ENCODE assay signal across 14 mouse cellular contexts in the genomic region with DNA sequence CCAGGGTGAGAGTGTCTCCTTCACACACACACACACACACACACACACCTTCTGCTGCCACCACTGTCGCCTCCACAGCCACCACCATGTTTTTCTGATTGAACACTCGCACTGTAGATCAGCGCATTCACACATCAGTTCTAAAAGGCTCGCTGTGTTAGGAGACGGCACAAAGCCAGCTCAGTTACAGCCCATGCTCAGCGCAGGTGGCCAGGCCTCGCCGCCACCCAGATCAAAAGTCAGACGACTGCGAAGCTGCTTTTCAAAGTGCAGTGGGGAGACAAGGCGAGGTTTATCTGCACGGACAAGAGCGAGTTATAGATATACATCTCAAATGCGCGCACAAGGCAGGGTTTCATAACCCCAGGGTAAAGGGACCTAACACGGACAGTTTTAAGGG.
DNase-seq lines count a peak whose midpoint lies in the region; ATAC-seq lines count a peak whose summit lies in the region.
"Had no signal": no experiment of that assay in that cellular context is flagged by ENCODE, and none has a peak within 500 bp of the region (broad histone marks: within the 10 kb centered on the region; RNA-seq: fewer than 3 reads in every experiment).

No protein-coding gene starts in this region.

- H3K4me2 ChIP-seq in midbrain, embryonic 16.5 days (ENCODE audit: low read length), result no peak overlapping the region
- no peak overlapping the region for H3K4me2 ChIP-seq in embryonic facial prominence, embryonic 12.5 days (replicated peaks)
- H3K4me2 ChIP-seq: forebrain, embryonic 13.5 days; heart, embryonic 11.5 days; liver, embryonic 11.5 days had no signal

- no peaks in the 10 kb centered on the region for H3K9me3 ChIP-seq in midbrain, embryonic 10.5 days (replicated peaks)
- no peaks in the 10 kb centered on the region for H3K9me3 ChIP-seq in midbrain, embryonic 16.5 days (replicated peaks; ENCODE audit: control insufficient read depth, low read length, poor library complexity, severe bottlenecking)
- H3K9me3 ChIP-seq in embryonic facial prominence, embryonic 12.5 days, result no peaks in the 10 kb centered on the region
- H3K9me3 ChIP-seq: forebrain, embryonic 13.5 days; hindbrain, embryonic 10.5 days had no signal

- H3K4me3 ChIP-seq in midbrain, embryonic 10.5 days, result no peak overlapping the region
- H3K4me3 ChIP-seq in midbrain, embryonic 16.5 days (ENCODE audit: low read depth, low read length), result no peak overlapping the region
- no peak overlapping the region for H3K4me3 ChIP-seq in embryonic facial prominence, embryonic 12.5 days
- H3K4me3 ChIP-seq: forebrain, embryonic 13.5 days; gastrocnemius, adult 2 months; hindbrain, embryonic 10.5 days had no signal

- H3K27ac ChIP-seq in midbrain, embryonic 10.5 days (replicated peaks), result 0 out of 2 replicates have a peak overlapping the region, but pooled peaks have one; percentile 3
- no peak overlapping the region for H3K27ac ChIP-seq in midbrain, embryonic 16.5 days (ENCODE audit: low read length)
- H3K27ac ChIP-seq in embryonic facial prominence, embryonic 12.5 days, result 0 out of 2 replicates have a peak overlapping the region, but pooled peaks have one; percentile 52
- H3K27ac ChIP-seq: forebrain, embryonic 13.5 days; gastrocnemius, adult 2 months had no signal

- peaks cover 8% of the 10 kb centered on the region; the same call in 1 of the 2 replicates for H3K36me3 ChIP-seq in midbrain, embryonic 10.5 days
- no peaks in the 10 kb centered on the region for H3K36me3 ChIP-seq in midbrain, embryonic 16.5 days (ENCODE audit: control insufficient read depth, insufficient read depth, low read length)
- H3K36me3 ChIP-seq in embryonic facial prominence, embryonic 12.5 days, result no peaks in the 10 kb centered on the region

- ATAC-seq in midbrain, embryonic 16.5 days, result no peak
- no peak for ATAC-seq in embryonic facial prominence, embryonic 12.5 days (ENCODE audit: insufficient number of reproducible peaks, insufficient read depth, low FRiP score, low TSS enrichment)
- ATAC-seq: forebrain, embryonic 13.5 days had no signal

- no peak for DNase-seq in midbrain, embryonic 10.5 days (ENCODE audit: low spot score)
- DNase-seq in kidney, postnatal 10 days, result peak; percentile 51
- DNase-seq in thymus, postnatal 25 days, result peak; percentile 39
- DNase-seq in left cerebral cortex, adult 9 months (ENCODE audit: low spot score in 2 of 2), result no peak
- no peak for DNase-seq in urinary bladder, postnatal 4 days (ENCODE audit: low spot score in 2 of 2)
- DNase-seq: cerebellum, adult 11-12 months; gastrocnemius, adult 2 months; layer of hippocampus, adult 9-11 months had no signal

- no peaks in the 10 kb centered on the region for H3K4me1 ChIP-seq in midbrain, embryonic 10.5 days
- H3K4me1 ChIP-seq in midbrain, embryonic 16.5 days (ENCODE audit: control insufficient read depth, insufficient read depth, low read length), result peaks cover 4% of the 10 kb centered on the region; the same call in 1 of the 2 replicates
- peaks cover 9% of the 10 kb centered on the region; the same call in 1 of the 2 replicates for H3K4me1 ChIP-seq in embryonic facial prominence, embryonic 12.5 days

- 90% methylated on average over 16 of the region's 16 CpGs for WGBS in midbrain, embryonic 10.5 days
- 72% methylated on average over 16 of the region's 16 CpGs for WGBS in midbrain, embryonic 16.5 days
- WGBS in embryonic facial prominence, embryonic 12.5 days, result 42% methylated on average over 16 of the region's 16 CpGs

- no peaks in the 10 kb centered on the region for H3K27me3 ChIP-seq in midbrain, embryonic 10.5 days (ENCODE audit: low read depth, poor library complexity, severe bottlenecking)
- H3K27me3 ChIP-seq in midbrain, embryonic 16.5 days (ENCODE audit: control insufficient read depth, insufficient read depth, low read depth, low read length), result no peaks in the 10 kb centered on the region
- H3K27me3 ChIP-seq in embryonic facial prominence, embryonic 12.5 days, result no peaks in the 10 kb centered on the region
- H3K27me3 ChIP-seq: forebrain, embryonic 13.5 days had no signal

- no peak overlapping the region for H3K9ac ChIP-seq in midbrain, embryonic 16.5 days (ENCODE audit: low read depth, low read length)
- H3K9ac ChIP-seq in embryonic facial prominence, embryonic 12.5 days, result no peak overlapping the region
- H3K9ac ChIP-seq: forebrain, embryonic 13.5 days had no signal

Comparison
In these comparisons a context has a peak if more than half of its experiments do, and no peak if none do; other contexts are left out.
1. DNase-seq: peak in kidney, postnatal 10 days (single experiment) and thymus, postnatal 25 days (single experiment); none in midbrain, embryonic 10.5 days (single experiment), left cerebral cortex, adult 9 months (0 of 2) and urinary bladder, postnatal 4 days (0 of 2).